Mouse (Mus musculus): ENCODE measurements around the gene Adck1. TPM values are rescaled to one million over a fixed set of nuclear protein-coding genes. Genes with fewer than 3 reads are reported as not detected.
A peak's percentile ranks its signal among the peaks of the same experiment; 100 is the strongest.

Adck1 gene
- polyA plus RNA-seq, 1 experiment from 2014 or later: 48.6 TPM

- Histone ChIP-seq H3K27me3 (ENCODE audit: control insufficient read depth, insufficient read depth, low read depth, low read length) (no peaks in the 10 kb centered on the region), H3K36me3 (ENCODE audit: control insufficient read depth, insufficient read depth, low read length) (no peaks in the 10 kb centered on the region), H3K9ac (ENCODE audit: low read depth, low read length) (no peak overlapping the region), H3K4me1 (ENCODE audit: control insufficient read depth, insufficient read depth, low read length) (peaks cover 5% of the 10 kb centered on the region), H3K9me3 (replicated peaks; ENCODE audit: control insufficient read depth, low read length, poor library complexity, severe bottlenecking) (no peaks in the 10 kb centered on the region), H3K4me2 (ENCODE audit: low read length) (no peak overlapping the region), H3K4me3 (ENCODE audit: low read depth, low read length) (no peak overlapping the region), H3K27ac (ENCODE audit: low read length) (no peak overlapping the region)
- no peak for ATAC-seq
- 79% methylated on average over 15 of the region's 15 CpGs for WGBS
Observed at GRCm38 (mm10) chr12:88436962-88437750, 76.8 kb downstream of the Adck1 start.

GRCm38 (mm10) chr12:88441922-88442809, 81.8 kb downstream of the Adck1 start:
- peak; percentile 77 for ATAC-seq
- WGBS: 66% methylated on average over 14 of the region's 14 CpGs
- Histone ChIP-seq H3K9me3 (replicated peaks; ENCODE audit: control insufficient read depth, low read length, poor library complexity, severe bottlenecking) (no peaks in the 10 kb centered on the region), H3K4me1 (ENCODE audit: control insufficient read depth, insufficient read depth, low read length) (peaks cover 12% of the 10 kb centered on the region), H3K9ac (ENCODE audit: low read depth, low read length) (peak overlapping the region; percentile 21; the same call in 1 of the 2 replicates), H3K4me3 (ENCODE audit: low read depth, low read length) (no peak overlapping the region), H3K27me3 (ENCODE audit: control insufficient read depth, insufficient read depth, low read depth, low read length) (no peaks in the 10 kb centered on the region), H3K36me3 (ENCODE audit: control insufficient read depth, insufficient read depth, low read length) (0 out of 2 replicates have a peak, but pooled peaks cover under 1% of the 10 kb centered on the region), H3K4me2 (ENCODE audit: low read length) (no peak overlapping the region; the same call in 1 of the 2 replicates), H3K27ac (ENCODE audit: low read length) (peak overlapping the region; percentile 68)

DNA sequence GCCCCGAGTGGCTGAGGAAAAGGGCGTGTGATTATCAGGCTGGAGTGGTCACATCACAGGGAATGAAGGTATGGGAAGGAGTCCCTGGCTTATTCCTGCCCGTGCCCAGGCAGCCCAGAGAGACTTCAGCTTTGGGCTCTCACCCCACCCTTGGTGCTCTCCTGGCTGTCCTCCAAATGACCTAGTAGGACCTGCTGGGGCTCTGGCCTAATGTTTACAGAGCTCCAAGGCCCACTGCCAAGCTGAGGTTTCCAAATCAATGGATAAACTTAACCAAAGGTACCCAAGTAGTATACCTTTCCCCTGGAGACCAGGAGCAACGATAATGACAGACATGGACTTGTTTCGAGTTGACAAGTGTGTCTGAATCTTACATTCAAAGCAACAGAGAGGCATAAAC, 83.7 kb downstream of the Adck1 start:
- 88% methylated on average over 5 of the region's 5 CpGs for WGBS
- no peak overlapping the region for H3K4me3 ChIP-seq (ENCODE audit: low read depth, low read length)
- H3K36me3 ChIP-seq (ENCODE audit: control insufficient read depth, insufficient read depth, low read length): peaks cover 8% of the 10 kb centered on the region
- no peak overlapping the region for H3K4me2 ChIP-seq (ENCODE audit: low read length)
- no peaks in the 10 kb centered on the region for H3K27me3 ChIP-seq (ENCODE audit: control insufficient read depth, insufficient read depth, low read depth, low read length)
- H3K9ac ChIP-seq (ENCODE audit: low read depth, low read length): no peak overlapping the region
- H3K9me3 ChIP-seq (replicated peaks; ENCODE audit: control insufficient read depth, low read length, poor library complexity, severe bottlenecking): no peaks in the 10 kb centered on the region
- peaks cover 12% of the 10 kb centered on the region for H3K4me1 ChIP-seq (ENCODE audit: control insufficient read depth, insufficient read depth, low read length)
- ATAC-seq: no peak
- H3K27ac ChIP-seq (ENCODE audit: low read length): no peak overlapping the region

- Histone ChIP-seq H3K9ac (ENCODE audit: low read depth, low read length) (no peak overlapping the region), H3K36me3 (ENCODE audit: control insufficient read depth, insufficient read depth, low read length) (peaks cover 8% of the 10 kb centered on the region), H3K27ac (ENCODE audit: low read length) (no peak overlapping the region), H3K4me3 (ENCODE audit: low read depth, low read length) (no peak overlapping the region), H3K4me1 (ENCODE audit: control insufficient read depth, insufficient read depth, low read length) (peaks cover 12% of the 10 kb centered on the region), H3K9me3 (replicated peaks; ENCODE audit: control insufficient read depth, low read length, poor library complexity, severe bottlenecking) (no peaks in the 10 kb centered on the region), H3K4me2 (ENCODE audit: low read length) (no peak overlapping the region), H3K27me3 (ENCODE audit: control insufficient read depth, insufficient read depth, low read depth, low read length) (no peaks in the 10 kb centered on the region)
- WGBS: 87% methylated on average over 3 of the region's 3 CpGs
- ATAC-seq: no peak
Observed at GRCm38 (mm10) chr12:88445471-88445870, 85.1 kb downstream of the Adck1 start.

GRCm38 (mm10) chr12:88450658-88451563, 90.6 kb downstream of the Adck1 start:
- ATAC-seq: no peak

DNA sequence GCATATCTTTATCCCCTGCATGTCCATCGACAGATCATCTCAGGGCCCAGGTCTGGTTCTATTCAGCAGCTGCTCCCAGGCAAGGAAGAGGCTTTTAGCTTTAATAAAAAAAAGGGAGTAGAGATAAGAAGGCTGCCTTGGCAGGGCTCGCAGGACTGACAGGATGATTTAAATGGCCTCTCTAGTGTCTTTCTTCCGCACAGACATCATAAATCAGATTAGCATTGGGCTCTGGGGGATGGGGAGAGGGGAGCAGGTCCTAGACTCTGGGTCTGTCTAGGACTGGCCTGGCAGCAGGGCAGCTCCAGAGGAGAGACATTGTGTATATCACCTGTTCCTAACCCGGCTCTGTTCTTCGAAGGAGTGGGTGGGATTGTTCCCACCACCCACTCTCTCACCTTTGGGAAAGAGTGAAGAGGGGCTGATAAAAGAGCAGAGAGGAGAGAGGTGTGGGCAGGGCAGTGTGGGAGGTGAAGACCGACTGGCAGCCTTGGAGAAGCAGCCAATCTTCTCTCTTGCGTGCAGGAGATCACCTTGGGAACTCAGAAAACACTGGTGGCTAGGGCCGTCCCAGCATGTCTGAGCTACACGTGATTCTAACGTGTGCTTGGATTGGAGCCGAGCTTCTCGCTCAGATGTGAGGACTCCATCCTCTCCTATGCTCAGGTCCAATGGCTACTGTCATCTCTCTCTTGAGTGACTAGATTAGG, 94.5 kb downstream of the Adck1 start:
- H3K9me3 ChIP-seq (replicated peaks; ENCODE audit: control insufficient read depth, low read length, poor library complexity, severe bottlenecking): no peaks in the 10 kb centered on the region
- H3K36me3 ChIP-seq (ENCODE audit: control insufficient read depth, insufficient read depth, low read length): peaks cover 4% of the 10 kb centered on the region; the same call in 1 of the 2 replicates
- no peaks in the 10 kb centered on the region for H3K27me3 ChIP-seq (ENCODE audit: control insufficient read depth, insufficient read depth, low read depth, low read length)
- H3K4me1 ChIP-seq (ENCODE audit: control insufficient read depth, insufficient read depth, low read length): no peaks in the 10 kb centered on the region
- H3K27ac ChIP-seq (ENCODE audit: low read length): no peak overlapping the region
- H3K9ac ChIP-seq (ENCODE audit: low read depth, low read length): no peak overlapping the region
- no peak for ATAC-seq
- H3K4me3 ChIP-seq (ENCODE audit: low read depth, low read length): no peak overlapping the region
- no peak overlapping the region for H3K4me2 ChIP-seq (ENCODE audit: low read length)
- WGBS: 88% methylated on average over 12 of the region's 12 CpGs

More at GRCm38 (mm10) chr12:88450658-88451563, 90.6 kb downstream of the Adck1 start:
- no peak overlapping the region for H3K4me3 ChIP-seq (ENCODE audit: low read depth, low read length)
- no peak overlapping the region for H3K9ac ChIP-seq (ENCODE audit: low read depth, low read length)
- H3K4me2 ChIP-seq (ENCODE audit: low read length): no peak overlapping the region
- peaks cover 11% of the 10 kb centered on the region for H3K36me3 ChIP-seq (ENCODE audit: control insufficient read depth, insufficient read depth, low read length)
- no peaks in the 10 kb centered on the region for H3K4me1 ChIP-seq (ENCODE audit: control insufficient read depth, insufficient read depth, low read length)
- WGBS: 62% methylated on average over 4 of the region's 4 CpGs
- H3K9me3 ChIP-seq (replicated peaks; ENCODE audit: control insufficient read depth, low read length, poor library complexity, severe bottlenecking): no peaks in the 10 kb centered on the region
- no peak overlapping the region for H3K27ac ChIP-seq (ENCODE audit: low read length)
- H3K27me3 ChIP-seq (ENCODE audit: control insufficient read depth, insufficient read depth, low read depth, low read length): no peaks in the 10 kb centered on the region

DNA sequence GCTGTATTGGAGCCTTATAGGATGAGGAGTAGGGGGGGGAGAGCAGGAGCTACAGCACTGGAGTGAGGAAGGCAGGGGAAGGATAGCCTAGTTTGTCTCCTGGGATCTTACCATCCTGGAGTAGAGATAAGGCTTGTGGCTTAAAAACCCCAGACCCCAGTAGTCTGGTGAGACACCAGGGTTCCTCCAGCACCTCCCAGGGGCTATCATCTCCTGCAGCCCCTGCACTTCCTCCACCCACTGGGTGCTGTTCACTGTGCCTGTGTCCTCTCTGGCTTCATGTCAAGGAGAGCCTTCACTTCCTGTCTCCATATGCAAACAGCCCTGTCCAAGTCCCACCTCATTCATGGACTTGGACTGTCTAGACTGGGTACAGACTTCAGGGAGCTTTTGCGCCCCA, 96.7 kb downstream of the Adck1 start:
- Histone ChIP-seq H3K27ac (ENCODE audit: low read length) (no peak overlapping the region), H3K9ac (ENCODE audit: low read depth, low read length) (no peak overlapping the region), H3K4me1 (ENCODE audit: control insufficient read depth, insufficient read depth, low read length) (no peaks in the 10 kb centered on the region), H3K36me3 (ENCODE audit: control insufficient read depth, insufficient read depth, low read length) (peaks cover 4% of the 10 kb centered on the region; the same call in 1 of the 2 replicates), H3K4me3 (ENCODE audit: low read depth, low read length) (no peak overlapping the region), H3K27me3 (ENCODE audit: control insufficient read depth, insufficient read depth, low read depth, low read length) (no peaks in the 10 kb centered on the region), H3K4me2 (ENCODE audit: low read length) (no peak overlapping the region), H3K9me3 (replicated peaks; ENCODE audit: control insufficient read depth, low read length, poor library complexity, severe bottlenecking) (no peaks in the 10 kb centered on the region)
- no peak for ATAC-seq
- 96% methylated on average over 1 of the region's 1 CpGs for whole genome bisulfite sequencing

- ATAC-seq: no peak
- peaks cover 6% of the 10 kb centered on the region; the same call in 1 of the 2 replicates for H3K36me3 ChIP-seq (ENCODE audit: control insufficient read depth, insufficient read depth, low read length)
- WGBS: 95% methylated on average over 12 of the region's 12 CpGs
- H3K4me1 ChIP-seq (ENCODE audit: control insufficient read depth, insufficient read depth, low read length): no peaks in the 10 kb centered on the region
- H3K9ac ChIP-seq (ENCODE audit: low read depth, low read length): no peak overlapping the region
- no peak overlapping the region for H3K27ac ChIP-seq (ENCODE audit: low read length)
- no peaks in the 10 kb centered on the region for H3K9me3 ChIP-seq (replicated peaks; ENCODE audit: control insufficient read depth, low read length, poor library complexity, severe bottlenecking)
- no peak overlapping the region for H3K4me2 ChIP-seq (ENCODE audit: low read length)
- H3K4me3 ChIP-seq (ENCODE audit: low read depth, low read length): no peak overlapping the region
- H3K27me3 ChIP-seq (ENCODE audit: control insufficient read depth, insufficient read depth, low read depth, low read length): no peaks in the 10 kb centered on the region
Observed at GRCm38 (mm10) chr12:88458936-88459335, 98.6 kb downstream of the Adck1 start.
